Mouse (Mus musculus) inflammation-experienced regulatory T-cells, adult 6 months (primary cell): Measurements from ENCODE around the gene Rps6kb2. TPM values are rescaled to one million over a fixed set of nuclear protein-coding genes. Genes with fewer than 3 reads are reported as not detected.

ENCODE experiments used
- ATAC-seq: one replicate; pipeline ENCODE4 v1.8.0; 2017
- polyA plus RNA-seq, 3 experiments: library from polyadenylated mRNA; unstranded; fragments of 100-300 nt; shearing (Covaris generic); gene quantifications; one replicate each; pipeline ENCODE4 v1.2.1; 2017

Rps6kb2 gene
- polyA plus RNA-seq, 3 experiments from 2014 or later, result 26.3 to 35.3 (median 30.1) TPM

DNA sequence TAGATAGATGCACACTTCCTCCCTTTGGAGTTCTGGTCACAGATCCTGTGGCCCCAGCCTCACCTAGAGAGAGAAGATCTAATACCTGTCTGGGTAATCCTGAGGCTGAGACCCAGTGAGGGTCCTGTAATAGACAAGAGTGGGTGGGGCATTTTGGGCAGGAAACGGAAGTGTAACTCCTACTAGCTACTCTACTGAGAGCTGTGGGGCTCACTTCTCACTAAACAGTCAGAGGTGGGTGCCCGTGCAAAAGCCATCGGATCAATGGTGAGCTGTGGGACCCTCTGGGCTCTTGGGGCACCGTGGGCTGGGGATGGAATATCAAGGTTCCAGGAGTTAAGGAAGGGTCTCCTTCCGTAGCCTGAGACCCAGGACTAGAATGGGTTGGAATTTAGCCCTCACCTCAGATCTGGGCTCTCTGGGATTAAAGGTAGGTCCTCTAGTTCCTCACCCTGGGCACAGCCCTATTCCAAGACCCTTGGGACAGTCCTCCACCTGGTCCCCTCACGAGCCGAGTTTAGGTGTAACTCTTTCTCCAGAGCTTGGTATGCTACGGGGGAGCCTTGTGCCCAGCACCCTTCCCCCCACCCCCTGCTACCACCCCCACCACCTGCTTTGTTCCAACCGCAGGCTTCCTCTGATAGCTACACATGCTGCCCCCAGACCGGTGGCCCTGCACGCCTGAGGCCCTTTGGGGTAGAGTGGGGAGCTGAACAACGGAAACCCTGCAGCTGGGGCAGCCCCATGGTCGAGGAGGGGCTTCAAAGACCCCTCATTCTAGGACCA is 8.5 kb downstream of the Rps6kb2 start:
- ATAC-seq, result peak; percentile 74

DNA sequence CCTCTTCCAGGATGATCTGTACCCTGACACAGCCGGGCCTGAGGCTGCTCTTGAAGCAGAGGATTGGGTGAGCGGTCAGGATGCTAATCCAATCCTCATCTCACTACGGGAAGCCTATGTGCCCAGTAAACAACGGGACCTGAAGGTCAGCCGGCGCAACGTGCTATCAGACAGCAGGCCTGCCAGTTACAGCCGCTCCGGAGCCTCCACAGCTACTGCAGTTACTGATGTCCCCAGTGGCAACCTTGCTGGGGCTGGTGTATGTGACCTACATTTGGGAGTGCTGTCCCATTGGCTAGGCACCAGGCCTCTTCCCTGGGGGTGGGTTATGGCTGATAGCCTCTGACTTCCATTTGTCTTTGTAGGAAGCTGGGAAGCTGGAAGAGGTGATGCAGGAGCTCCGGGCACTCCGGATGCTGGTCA is 9.9 kb downstream of the Rps6kb2 start, which contains the start of gene Ptprcap:
TSS of gene Ptprcap (plus strand) at position 373 of the 423 bp plus-strand sequence.
- ATAC-seq, result no peak

DNA sequence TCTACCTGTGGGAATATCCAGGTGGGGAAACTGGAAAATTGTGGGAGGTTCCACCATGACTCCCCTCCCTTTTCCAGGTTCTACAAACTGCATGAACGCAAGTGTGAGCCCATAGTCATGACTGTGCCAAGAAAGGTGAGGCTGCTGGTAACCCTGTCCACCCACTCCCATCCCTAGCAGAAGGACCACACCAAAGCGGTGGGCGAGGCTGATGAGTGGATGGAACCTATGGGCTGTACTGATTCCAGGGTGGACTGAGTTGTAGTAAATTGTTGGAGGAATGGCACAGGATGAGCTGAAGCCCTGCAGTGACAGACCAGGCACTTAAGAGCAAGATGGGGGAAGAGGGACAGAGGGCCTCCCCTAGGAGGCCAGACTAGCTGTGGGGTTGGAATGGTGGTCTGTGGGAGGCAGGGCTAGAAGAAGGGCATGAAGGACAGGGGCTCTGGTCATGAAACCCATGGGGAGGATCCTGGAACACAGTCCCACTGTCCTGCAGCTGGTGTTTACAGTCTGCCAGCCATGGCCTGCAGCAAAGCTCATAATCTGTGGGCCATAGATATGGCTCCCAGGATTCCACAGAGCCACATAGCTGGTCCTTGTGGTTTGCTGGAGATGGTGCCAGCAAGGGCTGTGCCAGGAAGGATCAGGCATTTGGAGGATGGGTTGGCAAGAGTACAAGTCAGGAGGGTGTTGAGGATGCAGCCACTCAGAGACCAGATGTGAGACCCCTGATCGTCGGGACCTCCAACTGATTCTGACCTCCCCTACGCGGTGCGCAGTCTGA is 10.5 kb downstream of the Rps6kb2 start:
- ATAC-seq, result no peak

DNA sequence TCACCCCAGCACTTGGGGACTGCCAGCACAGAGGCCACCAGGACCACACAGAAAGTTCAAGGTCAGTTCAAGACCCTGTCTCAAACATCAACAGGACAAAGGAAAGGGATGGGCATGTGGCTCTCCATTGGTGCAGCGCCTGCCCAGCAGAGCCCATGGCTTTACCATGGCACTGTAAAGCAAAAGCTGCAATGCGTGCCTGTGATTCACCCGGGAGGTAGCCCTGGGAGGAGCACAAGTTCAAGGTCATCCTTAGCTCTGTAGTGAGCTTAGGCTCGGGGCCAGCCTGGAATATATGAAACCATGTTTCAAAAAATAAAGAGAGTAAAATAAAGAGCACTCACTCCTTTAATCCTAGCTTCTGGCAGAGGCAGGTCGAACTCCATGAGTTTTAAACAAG is 11.3 kb downstream of the Rps6kb2 start:
- ATAC-seq, result no peak

DNA sequence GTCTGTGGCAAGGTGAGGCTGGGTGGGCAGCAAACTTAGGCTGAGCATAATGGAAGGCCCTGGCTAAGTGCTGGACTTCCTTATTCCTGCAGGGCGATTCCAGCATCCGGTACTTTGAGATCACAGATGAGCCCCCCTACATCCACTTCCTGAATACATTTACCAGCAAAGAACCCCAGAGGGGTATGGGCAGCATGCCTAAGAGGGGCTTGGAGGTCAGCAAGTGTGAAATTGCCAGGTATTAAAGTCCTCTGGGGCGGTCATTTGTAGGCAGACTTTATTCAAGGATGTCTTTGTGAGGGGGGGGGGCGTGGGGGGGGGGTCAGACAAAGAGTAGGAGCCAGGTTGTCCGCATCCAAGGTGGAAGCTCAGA is 11.7 kb downstream of the Rps6kb2 start:
- ATAC-seq, result no peak

DNA sequence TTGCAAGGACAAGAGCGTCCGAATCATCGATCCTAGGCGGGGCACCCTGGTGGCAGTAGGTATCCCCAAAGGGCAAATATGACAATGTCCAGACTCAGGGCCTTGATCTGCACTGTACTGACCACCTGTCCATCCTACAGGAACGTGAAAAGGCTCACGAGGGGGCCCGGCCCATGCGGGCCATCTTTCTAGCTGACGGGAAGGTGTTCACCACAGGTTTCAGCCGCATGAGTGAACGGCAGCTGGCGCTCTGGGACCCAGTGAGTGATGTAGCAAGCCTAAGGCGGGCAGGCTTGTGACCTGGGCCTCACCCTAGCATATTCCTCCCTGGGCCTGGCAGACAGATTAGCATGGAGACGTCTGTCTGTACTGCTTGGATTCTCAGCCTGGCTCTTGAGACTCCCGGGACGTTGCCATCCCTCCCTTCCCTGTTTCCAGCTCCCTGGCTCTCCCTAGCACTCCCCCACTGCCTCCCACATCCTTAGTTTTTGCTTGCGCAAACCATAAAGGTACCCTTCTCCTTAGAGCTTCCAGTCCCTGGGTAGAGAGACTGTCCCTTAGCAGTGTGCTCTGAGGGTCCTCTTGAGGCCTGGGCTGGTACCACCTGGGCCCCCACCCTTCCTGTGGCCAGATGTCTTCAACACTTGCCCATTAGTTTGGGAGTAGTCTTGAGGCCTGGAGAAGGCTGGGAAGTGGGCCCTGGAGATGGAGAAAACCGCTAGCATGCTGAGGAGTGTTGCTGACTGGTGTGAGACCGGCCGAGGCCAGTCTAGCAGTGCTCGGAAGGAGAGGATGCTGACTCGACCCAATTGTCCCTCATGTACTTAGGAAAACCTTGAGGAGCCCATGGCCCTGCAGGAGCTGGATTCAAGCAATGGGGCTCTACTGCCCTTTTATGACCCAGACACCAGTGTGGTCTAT is 12.3 kb downstream of the Rps6kb2 start:
- no peak for ATAC-seq

DNA sequence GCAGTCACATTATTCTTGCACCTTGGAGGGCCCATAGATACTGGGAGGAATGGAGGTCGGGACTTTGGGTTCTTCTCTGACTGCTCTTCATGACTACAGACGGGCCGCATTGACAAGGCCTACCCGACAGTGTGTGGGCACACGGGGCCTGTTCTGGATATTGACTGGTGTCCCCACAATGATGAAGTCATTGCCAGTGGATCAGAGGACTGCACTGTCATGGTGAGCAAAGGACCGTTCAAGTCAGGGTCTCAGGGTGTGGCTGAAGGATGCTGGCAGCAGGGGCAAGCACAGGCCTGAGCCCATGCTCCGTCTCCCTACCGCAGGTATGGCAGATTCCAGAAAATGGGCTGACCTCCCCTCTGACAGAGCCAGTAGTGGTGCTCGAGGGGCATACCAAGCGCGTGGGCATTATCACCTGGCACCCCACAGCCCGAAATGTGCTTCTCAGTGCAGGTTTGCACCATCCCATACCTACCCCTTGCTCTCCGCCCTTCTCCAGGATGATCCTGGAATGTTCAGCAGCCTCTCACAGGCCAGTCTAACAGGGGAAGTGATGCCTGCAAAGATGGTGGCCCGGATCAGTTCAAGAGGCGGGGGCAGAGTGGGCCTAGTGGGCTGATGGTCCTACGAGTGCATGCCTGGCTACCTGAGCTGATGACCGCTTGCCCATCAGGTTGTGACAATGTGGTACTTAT is 13.2 kb downstream of the Rps6kb2 start:
- no peak for ATAC-seq

DNA sequence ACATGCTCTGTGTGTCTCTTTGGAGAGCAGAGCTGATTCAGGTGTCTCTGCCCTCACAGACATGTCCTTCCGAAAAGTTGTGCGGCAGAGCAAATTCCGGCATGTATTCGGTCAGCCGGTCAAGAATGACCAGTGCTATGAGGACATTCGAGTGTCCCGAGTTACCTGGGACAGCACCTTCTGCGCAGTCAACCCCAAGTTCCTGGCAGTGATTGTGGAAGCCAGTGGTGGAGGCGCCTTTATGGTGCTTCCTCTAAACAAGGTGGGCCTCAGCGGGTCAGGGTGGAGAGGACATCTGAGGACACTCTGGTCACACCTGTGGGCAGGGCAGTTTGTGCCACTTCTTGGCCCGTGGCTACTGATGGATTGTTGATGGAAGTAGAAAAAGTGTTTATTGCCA is 13.9 kb downstream of the Rps6kb2 start:
- no peak for ATAC-seq

DNA sequence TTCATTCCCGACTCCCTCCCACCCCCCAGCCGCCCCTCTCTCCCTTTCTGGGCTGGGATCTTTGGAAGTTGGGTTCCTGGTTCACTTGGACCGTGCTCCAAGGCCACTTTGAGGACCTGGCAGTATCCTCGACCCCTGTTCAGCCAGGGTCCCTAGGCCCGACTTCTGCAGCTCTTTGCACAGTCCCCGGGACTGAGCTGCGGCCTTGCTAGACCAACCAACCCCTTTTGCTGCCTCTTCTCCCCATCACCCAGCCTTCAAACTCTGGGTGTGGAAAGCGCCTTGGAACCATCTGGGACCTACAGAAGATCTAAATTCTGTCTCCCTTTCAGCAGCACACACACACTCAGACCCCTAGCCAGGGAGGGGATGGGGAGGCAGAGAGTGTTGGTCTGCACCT is 14.3 kb downstream of the Rps6kb2 start:
- no peak for ATAC-seq

DNA sequence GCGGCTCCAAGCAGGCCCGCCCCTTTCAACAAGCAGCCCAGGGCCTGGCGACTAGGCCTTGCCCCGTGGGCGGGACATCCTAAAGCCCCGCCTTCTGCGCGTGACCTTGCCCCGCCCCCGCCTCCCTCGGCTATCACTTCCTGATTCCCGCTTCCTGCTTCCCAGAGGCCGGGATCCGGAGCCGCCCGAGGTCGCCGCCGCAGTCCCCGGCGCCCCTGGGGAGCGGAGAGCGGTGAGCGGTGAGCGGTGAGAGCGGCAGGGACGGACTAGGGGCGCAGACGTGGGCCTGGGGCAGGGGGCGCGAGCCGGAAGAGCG is 14.7 kb downstream of the Rps6kb2 start, which contains the start of gene Coro1b:
TSS of gene Coro1b (plus strand) at position 129 of the 316 bp plus-strand sequence.
- peak; percentile 97 for ATAC-seq

DNA sequence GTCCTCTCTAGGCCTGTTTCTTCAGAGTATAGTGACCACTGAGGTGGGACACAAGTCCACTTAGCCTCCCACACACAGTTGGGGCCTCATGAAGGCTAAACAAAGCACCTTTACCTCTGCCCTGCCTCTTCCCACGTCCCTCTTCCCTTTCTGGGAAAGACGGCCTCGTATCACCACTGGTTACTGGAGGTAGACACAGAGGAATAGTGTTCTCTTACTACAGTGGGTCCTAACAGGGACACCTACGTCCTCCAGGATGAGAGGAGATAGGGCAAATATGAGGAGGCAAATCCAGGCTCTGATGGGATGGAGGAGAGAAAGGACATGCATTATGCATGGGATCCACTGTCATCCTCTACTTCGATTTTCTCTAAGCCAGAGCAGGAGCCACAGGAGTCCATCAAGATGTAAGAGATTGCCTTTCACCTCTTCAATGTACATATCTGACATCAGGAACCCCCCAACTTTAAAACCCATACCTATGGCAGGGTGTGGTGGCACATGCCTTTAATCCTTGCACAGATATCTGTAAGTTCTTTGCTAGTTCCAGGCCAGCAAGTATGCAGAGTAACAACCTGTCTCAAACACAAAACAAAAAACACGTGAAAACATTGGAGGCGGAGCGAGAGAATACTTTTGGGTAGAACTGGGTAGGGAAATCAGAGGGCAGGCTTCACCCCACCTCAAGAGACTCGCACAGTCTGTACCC is 15.2 kb downstream of the Rps6kb2 start:
- no peak for ATAC-seq

DNA sequence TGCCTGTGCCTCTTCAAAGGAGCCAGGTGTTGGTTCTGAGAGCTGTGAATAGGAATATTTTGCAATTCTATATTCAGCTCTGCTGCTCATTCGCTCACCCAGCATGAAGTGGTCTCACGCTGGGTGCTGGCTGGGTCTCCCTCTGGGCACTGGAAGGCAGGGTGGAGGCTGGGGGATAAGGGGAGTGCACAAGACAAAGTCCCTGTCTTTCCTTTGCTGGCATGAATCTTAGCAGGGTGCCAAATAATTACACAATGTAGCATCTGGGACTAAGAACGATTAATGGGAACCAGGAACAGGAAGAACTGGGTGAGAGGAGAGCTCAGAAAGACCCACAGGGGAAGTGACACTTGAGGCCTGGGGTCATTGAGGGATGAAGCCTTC is 16.1 kb downstream of the Rps6kb2 start:
- no peak for ATAC-seq

DNA sequence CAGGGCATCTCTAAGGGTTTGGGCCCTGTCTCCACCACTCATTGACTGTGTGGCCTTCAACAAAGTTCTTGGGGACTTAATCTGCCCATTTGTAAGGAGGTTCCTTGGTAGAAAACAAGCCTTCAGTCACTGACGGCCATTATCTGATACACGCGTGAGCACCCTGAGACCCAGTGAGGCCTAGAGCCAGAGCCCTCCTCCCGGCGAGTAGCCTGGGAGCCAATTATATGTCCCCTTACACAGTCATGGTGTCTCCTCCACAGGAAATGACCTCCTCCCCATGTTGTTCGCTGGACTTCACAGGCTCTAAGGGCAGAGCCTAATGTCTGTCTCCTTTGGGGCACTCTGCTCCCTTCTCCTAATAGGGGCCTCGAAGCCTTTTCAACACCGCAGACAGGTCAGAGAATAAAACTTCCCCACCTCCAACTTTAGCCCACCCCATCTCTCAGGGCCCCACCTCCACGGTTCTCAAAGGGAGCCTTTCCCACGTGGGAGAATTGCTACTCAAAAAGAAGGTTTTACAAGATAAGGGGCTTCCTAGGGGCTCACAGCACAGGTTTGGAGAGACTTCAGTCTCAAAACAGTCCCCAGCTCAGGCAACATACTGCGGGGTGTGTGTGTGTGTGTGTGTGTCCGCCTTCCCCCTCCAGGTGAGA is 16.7 kb downstream of the Rps6kb2 start:
- no peak for ATAC-seq

DNA sequence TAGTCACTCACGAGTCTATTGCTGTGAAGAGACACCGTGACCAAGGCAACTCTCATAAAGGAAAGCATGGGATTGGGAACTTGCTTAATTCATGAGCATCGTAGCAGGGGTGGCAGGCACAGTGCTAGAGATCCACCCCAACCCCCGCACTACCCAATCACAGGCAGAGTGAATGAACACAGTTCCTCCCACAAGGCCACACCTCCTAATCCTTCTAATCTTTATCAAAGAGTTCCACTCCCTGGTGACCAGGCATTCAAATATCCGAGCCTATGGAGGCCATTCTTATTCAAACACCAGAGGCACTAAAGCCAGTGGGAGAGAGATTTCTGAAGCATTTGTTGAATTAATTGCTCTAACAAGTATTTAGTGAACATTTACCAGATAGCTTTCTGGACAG is 17.2 kb downstream of the Rps6kb2 start:
- no peak for ATAC-seq

DNA sequence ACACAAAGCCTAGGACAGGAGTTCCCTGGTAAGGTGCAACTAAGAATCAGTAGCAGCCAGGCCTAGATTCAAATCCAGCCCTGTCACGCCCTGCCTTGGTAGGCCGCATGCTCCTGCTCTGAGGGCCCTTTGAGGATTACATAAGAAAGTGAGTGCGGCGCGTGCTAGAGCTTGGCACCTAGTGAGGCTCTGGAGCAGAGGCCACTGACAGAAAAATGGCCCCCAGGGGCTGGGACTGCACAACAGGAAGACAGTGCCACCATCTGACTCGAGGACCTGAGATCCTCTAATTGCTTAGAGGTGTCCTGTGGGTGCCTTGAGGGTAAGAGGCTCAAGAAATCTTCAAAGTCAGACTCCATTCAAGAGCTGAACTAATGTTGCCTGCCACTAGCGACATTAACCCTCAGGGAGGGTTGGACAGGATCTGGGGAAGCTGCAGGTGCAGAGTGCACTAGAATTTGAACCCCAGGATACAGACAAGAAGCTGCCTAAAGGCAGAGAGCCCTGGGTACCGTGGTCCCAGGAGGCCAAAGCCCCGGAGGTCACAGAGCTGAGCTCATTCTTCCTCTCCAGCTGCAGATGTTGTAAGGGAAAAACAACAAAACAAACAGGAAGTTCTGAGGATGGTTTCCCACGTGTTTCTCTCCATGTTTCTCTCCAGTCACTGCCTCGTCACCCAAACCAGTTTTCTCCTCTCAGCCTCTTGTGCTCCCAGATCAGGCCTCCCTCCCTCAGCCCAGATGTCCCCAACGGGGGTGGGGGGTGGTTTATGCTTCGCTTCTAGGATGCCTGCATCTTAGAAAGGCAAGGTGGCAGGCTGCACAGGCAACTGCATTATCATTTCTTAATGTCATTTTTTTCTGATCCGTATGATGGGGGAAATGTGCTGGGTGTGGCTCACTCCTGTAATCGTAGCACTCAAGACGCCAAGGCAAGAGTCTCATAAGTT is 18.3 kb downstream of the Rps6kb2 start:
- no peak for ATAC-seq

DNA sequence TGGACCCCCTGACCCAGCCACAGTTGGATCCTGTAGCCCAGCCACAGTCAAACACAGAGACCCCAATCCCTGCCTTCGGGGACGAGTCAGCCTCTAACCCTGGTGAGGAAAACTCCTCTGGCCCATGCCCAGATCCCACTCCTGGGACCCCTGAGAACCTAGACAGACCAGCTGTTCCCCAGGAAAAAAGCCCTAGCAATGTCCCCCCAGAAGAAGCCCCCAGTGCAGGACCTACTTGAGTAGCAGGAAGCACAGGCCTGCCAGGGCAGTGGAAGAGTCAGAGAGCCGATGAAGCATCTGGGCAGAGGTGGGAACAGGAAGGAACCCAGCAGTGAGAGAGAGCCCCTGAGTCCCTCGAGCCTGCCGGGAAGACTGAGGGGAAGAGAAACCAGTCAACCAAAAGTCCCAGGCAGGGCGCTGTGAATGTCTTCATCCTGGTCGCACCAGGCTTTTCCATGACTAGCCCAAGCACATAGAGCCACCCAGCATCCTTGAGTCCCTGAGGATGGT is 19.3 kb downstream of the Rps6kb2 start, which contains the start of gene Cabp4:
TSS of gene Cabp4 (minus strand) at position 275 of the 510 bp plus-strand sequence.
- ATAC-seq, result no peak

DNA sequence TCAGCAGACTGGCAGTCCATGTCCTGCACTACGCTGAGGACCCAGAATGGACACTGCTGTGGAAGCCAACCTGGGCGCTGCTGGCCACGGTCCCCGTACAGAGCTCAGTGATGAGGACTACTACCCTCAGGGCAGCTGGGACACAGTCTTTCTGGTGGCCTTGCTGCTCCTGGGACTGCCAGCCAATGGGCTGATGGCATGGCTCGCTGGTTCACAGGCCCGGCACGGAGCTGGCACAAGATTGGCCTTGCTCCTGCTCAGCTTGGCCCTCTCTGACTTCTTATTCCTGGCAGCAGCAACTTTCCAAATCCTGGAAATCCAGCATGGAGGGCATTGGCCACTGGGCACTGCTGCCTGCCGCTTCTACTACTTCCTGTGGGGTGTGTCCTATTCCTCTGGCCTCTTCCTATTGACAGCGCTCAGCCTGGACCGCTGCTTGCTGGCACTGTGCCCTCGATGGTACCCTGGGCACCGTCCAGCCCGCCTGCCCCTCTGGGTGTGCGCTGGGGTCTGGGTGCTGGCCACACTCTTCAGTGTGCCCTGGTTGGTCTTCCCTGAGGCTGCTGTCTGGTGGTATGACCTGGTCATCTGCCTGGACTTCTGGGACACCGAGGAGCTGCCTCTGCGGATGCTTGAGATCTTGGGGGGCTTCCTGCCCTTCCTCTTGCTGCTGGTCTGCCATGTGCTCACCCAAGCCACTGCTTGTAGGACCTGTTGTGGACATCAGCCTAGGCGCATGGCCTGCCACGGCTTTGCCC is 20.6 kb downstream of the Rps6kb2 start:
- no peak for ATAC-seq

DNA sequence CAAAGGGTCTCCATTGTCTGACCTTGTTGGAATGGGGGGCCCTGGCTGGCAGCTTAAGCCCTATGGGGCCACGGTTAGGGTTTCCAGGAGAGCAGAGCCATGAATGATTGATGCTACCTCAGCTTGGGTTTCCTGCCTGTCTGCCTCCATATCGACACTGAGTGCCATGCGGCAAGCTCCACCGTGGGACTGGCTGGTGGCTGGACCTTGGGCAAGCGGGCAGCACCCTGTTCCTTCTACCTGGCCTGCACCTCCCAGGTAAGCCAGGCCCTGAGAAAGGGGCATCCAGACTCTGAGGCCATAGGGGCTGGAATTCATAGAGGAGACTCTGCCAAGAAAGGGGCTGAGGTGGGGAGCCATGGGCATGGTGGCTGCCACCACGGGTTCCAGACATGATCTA is 23.0 kb downstream of the Rps6kb2 start:
- ATAC-seq, result no peak

DNA sequence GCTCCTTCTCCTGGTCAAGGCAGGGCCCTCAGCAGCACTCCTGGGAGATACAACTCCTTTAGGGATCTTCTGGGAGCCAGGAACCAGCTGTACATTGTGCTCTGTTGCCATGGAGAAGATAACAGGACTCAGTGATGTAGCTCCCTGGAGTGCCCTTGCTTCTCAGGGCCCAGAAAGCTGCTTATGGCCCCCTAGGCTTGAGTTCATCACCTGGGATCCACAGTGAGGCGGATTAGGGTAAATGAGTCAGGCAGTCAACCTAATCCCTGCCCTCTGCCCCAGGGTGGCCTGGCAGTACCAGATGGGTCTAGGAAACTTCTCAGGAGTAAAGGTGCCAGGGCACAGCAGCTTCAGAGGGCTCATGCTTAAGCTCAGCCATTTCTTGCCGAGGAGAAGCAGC is 23.7 kb downstream of the Rps6kb2 start, which contains the start of gene Gpr152:
TSS of gene Gpr152 (plus strand) at position 342 of the 400 bp plus-strand sequence.
- no peak for ATAC-seq
